Mouse (Mus musculus): ENCODE results near the gene Spata32. TPM values are rescaled to one million over a fixed set of nuclear protein-coding genes. Genes with fewer than 3 reads are reported as not detected.

The Spata32 gene
- polyA plus RNA-seq (2014; fragmentation: Illumina TruSeq; extraction: RNeasy Lipid Tissue Mini Kit (QIAGEN cat#74804); ENCODE audit: low read depth, low replicate concordance), result not detected

DNA sequence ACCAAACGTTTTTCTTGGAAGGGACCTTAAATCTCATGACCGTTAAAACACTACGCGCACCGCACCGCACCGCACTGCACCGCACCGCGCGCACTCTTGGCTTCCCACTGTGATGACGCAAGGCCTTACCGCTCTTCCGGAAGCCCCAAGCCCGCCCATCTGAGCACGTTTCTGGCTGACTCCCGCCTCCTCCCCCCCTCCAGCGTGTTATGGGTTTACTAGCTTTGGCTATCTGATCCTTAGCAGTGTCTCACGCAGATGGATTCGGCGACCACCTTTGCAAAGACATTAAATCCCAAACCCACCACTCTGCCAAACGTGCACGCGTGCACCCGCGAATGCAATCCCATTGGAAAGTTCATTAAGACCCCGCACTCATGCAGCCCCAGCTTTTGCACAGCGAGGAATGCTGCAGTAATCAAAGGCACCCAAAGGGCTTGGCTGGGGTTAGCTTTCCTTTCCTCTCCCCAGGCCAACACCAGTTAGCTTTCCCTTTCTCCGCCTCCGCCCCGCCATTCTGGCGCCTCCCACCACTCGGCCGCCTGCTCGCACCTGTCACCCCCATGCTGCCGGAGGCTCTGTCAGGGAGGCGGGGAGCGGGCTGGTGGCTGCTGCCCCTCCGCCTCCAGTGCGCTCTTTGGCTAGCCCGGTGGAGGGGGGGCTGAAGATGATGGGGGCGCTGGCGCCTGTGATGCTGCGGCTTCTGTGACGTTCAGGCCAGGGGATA lies at the start of gene Spata32:
TSS of gene Spata32 (minus strand) at position 643 of the 727 bp plus-strand sequence.

DNA sequence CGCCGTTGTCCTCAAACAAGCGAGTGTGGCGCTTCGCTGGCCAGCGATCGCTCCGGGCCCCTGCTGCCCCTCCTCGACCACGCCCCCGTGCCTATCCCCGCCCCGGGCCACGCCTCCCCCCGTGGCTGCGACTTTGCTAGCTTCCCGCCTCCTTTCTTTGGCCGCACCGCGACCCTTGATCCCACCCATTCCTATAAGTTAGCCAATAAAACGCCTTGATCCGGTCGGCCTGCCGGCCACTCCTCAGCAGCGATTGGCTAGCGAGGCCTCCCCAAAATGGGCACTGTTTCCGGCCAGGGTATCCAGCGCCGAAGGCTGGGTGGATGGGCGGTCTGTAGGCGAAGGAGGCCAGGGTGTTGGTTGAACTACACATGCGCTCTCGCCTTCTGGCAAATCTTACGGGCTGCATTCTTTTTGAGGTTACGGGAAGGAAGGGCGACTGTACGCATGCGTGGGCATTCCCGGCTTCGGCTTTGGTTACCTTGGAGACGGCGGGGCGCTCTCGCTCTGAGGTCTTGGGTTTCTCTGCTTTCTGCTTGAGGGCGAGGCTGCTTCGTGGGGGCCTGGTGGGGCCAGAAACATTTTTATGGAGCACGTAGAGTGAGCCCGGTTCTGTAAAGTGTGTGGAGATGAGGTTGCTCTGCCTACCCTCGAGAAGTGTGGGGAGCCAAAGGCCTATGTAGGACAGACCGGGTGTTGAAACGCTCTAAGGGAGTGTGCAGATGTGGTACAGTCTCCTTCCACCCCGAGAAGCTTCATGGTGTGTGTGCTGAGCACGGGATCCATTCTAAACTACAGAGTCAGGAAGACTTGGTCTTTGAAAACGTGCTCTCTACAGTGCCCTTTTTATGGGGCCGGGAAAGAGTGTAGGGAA lies 49.4 kb upstream of the Spata32 start, which contains the start of gene Map3k14:
TSS of gene Map3k14 (minus strand) at position 127 of the 874 bp plus-strand sequence.

DNA sequence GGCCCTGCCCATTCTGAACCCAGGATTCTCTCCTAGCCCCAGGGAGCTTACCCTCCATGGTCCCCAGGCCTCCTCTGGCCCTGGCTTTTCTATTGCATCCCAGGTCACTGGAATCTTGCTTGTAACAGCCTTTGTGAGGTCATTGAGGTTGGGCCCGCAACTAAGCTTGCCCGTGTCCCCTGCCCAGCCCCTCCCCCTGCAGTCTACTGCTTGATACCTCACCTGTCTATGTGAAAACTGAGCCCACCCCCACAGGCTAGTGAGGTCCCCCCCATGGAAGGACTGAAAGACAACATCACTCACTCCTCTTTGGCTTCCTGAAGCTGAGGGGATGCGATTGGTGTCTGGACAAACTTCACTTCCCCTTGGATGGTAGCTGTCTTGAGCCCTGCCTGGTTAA lies 9.8 kb downstream of the Spata32 start, which contains the start of gene 1700023F06Rik:
TSS of gene 1700023F06Rik (minus strand) at position 101 of the 400 bp plus-strand sequence.

DNA sequence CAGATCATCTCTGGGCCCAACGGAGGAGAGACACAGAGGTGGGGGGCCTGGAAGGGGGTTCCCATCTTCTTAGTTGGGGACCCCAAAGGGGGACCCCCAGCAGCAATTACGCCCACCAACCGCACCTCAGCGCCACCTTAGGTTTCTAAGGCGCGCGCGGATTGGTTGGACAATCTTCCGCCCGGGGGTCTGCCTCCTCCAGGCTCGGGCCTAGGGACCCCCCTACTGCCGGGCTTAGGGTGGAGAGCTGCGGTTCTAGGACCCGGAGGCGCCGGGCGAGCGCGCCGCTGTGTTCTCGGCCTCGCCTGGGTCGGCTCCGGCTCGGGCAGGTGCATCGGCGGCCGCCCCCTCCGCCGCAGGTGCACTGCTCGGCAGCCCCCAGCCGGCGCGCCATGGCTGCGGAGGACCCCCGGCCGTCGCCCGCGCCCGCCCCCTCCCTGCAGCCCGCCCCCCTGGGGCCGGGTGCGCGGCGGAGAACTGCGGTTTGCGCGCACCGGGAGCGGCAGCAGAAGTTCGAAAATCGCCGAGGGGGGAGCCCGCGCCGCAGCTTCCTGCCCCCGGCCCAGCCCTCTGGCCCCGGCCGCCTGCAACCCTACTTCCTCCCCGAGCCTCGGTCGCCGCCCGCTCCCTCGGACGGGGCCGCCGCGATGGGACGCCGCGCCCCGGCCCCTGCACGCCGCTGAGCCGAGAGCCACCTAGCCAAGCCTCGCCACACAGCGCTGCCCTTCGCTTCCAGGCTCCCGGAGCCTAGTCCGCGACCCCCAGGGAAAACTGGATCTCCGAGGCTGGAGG lies 47.5 kb downstream of the Spata32 start, which contains the start of gene Fmnl1:
TSS of gene Fmnl1 (plus strand) at position 614 of the 792 bp plus-strand sequence.

Other genes with a start within 250 kb of the Spata32 start
- gene Nmt1, start 190.2 kb downstream of the Spata32 start, polyA plus RNA-seq (2014; fragmentation: Illumina TruSeq; extraction: RNeasy Lipid Tissue Mini Kit (QIAGEN cat#74804); ENCODE audit: low read depth, low replicate concordance), result 11.0 TPM
- 17.1 TPM for gene Dcakd, start 190.1 kb downstream of the Spata32 start, polyA plus RNA-seq (2014; fragmentation: Illumina TruSeq; extraction: RNeasy Lipid Tissue Mini Kit (QIAGEN cat#74804); ENCODE audit: low read depth, low replicate concordance)
- gene Plcd3, start 116.8 kb downstream of the Spata32 start, polyA plus RNA-seq (2014; fragmentation: Illumina TruSeq; extraction: RNeasy Lipid Tissue Mini Kit (QIAGEN cat#74804); ENCODE audit: low read depth, low replicate concordance), result not detected
- gene Acbd4, start 116.8 kb downstream of the Spata32 start, polyA plus RNA-seq (2014; fragmentation: Illumina TruSeq; extraction: RNeasy Lipid Tissue Mini Kit (QIAGEN cat#74804); ENCODE audit: low read depth, low replicate concordance), result 5.1 TPM
- 42.3 TPM for gene Hexim1, start 102.2 kb downstream of the Spata32 start, polyA plus RNA-seq (2014; fragmentation: Illumina TruSeq; extraction: RNeasy Lipid Tissue Mini Kit (QIAGEN cat#74804); ENCODE audit: low read depth, low replicate concordance)
- gene Hexim2, start 86.0 kb downstream of the Spata32 start, polyA plus RNA-seq (2014; fragmentation: Illumina TruSeq; extraction: RNeasy Lipid Tissue Mini Kit (QIAGEN cat#74804); ENCODE audit: low read depth, low replicate concordance), result 0.44 TPM
- 2.1 TPM for gene Fmnl1, start 47.3 kb downstream of the Spata32 start, polyA plus RNA-seq (2014; fragmentation: Illumina TruSeq; extraction: RNeasy Lipid Tissue Mini Kit (QIAGEN cat#74804); ENCODE audit: low read depth, low replicate concordance)
- not detected for gene 1700023F06Rik, start 9.9 kb downstream of the Spata32 start, polyA plus RNA-seq (2014; fragmentation: Illumina TruSeq; extraction: RNeasy Lipid Tissue Mini Kit (QIAGEN cat#74804); ENCODE audit: low read depth, low replicate concordance)
- gene Map3k14, start 49.0 kb upstream of the Spata32 start, polyA plus RNA-seq (2014; fragmentation: Illumina TruSeq; extraction: RNeasy Lipid Tissue Mini Kit (QIAGEN cat#74804); ENCODE audit: low read depth, low replicate concordance), result not detected
- gene Arhgap27, start 145.3 kb upstream of the Spata32 start, polyA plus RNA-seq (2014; fragmentation: Illumina TruSeq; extraction: RNeasy Lipid Tissue Mini Kit (QIAGEN cat#74804); ENCODE audit: low read depth, low replicate concordance), result 1.4 TPM
- 1.5 TPM for gene Plekhm1, start 194.3 kb upstream of the Spata32 start, polyA plus RNA-seq (2014; fragmentation: Illumina TruSeq; extraction: RNeasy Lipid Tissue Mini Kit (QIAGEN cat#74804); ENCODE audit: low read depth, low replicate concordance)

Data from kidney, adult 10 weeks (tissue).